Mouse (Mus musculus) MEL (cell line): ENCODE results near the gene Aes. TPM values are rescaled to one million over a fixed set of nuclear protein-coding genes. Genes with fewer than 3 reads are reported as not detected.

Source experiments
- DNase-seq: peaks from one replicate; pipeline ENCODE4 v3.0.0; 2011; ENCODE audit warnings: low read depth, low spot score
- H3K27ac ChIP-seq: 2 replicates; pipeline ENCODE4 v1.5.1; 2012; ENCODE audit warnings: low read depth, mild to moderate bottlenecking, control low read depth, low read length, moderate library complexity; ENCODE audit not compliant: control insufficient read depth
- H3K27me3 ChIP-seq, 2 experiments: fragments of 150-350 bp in 1 of 2; sonication (generic) in 1 of 2; 2 replicates each; pipeline ENCODE4 v1.6.1; 2012; ENCODE audit warnings: low read length in 2 of 2, mild to moderate bottlenecking in 2 of 2, improper control_type of control experiment in 1 of 2, moderate library complexity in 1 of 2; ENCODE audit not compliant: insufficient read depth in 2 of 2, control insufficient read depth in 1 of 2
- H3K36me3 ChIP-seq, 2 experiments: 2 replicates each; pipeline ENCODE4 v1.6.1; 2012 to 2014; ENCODE audit warnings: low read length in 2 of 2, improper control_type of control experiment in 1 of 2, inconsistent platforms in 1 of 2, mild to moderate bottlenecking in 1 of 2; ENCODE audit not compliant: insufficient read depth in 2 of 2, control insufficient read depth in 1 of 2
- H3K4me1 ChIP-seq, 2 experiments: fragments of 150-350 bp in 1 of 2; sonication (generic) in 1 of 2; 2 replicates each; pipeline ENCODE4 v1.6.1; 2012; ENCODE audit warnings: low read length in 2 of 2, improper control_type of control experiment in 1 of 2, mild to moderate bottlenecking in 1 of 2; ENCODE audit not compliant: insufficient read depth in 2 of 2, control insufficient read depth in 1 of 2
- H3K4me3 ChIP-seq, 2 experiments: fragments of 150-350 bp in 1 of 2; sonication (generic) in 1 of 2; 2 replicates each; pipeline ENCODE4 v1.5.1; 2012; ENCODE audit warnings: low read depth in 2 of 2, low read length in 2 of 2, mild to moderate bottlenecking in 2 of 2, moderate library complexity in 2 of 2, control low read depth in 1 of 2, improper control_type of control experiment in 1 of 2; ENCODE audit not compliant: control insufficient read depth in 1 of 2, insufficient read depth in 1 of 2
- H3K79me2 ChIP-seq: 2 replicates; pipeline ENCODE4 v1.6.1; 2012; ENCODE audit warnings: mild to moderate bottlenecking, low read length, moderate library complexity; ENCODE audit not compliant: control insufficient read depth, poor library complexity, insufficient read depth
- H3K9ac ChIP-seq: 2 replicates; pipeline ENCODE4 v1.6.1; 2012; ENCODE audit warnings: low read depth, mild to moderate bottlenecking, control low read depth, low read length, moderate library complexity; ENCODE audit not compliant: control insufficient read depth, poor library complexity, severe bottlenecking
- H3K9me3 ChIP-seq: fragments of 150-350 bp; sonication (generic); replicated peaks from 2 replicates; pipeline ENCODE4 v1.6.1; 2012; ENCODE audit warnings: mild to moderate bottlenecking, low read length, improper control_type of control experiment, moderate library complexity; ENCODE audit not compliant: insufficient read depth
- CTCF ChIP-seq, 3 experiments: IDR thresholded peaks in 2 of 3; conservative IDR thresholded peaks in 1 of 3; 2 replicates each; pipeline ENCODE4 v1.5.1; 2011 to 2012; ENCODE audit warnings: low read length in 3 of 3, low read depth in 2 of 3, mild to moderate bottlenecking in 2 of 3, improper control_type of control experiment in 1 of 3, inconsistent platforms in 1 of 3, mixed read lengths in 1 of 3, moderate library complexity in 1 of 3; ENCODE audit not compliant: control insufficient read depth in 1 of 3, insufficient read depth in 1 of 3, poor library complexity in 1 of 3, severe bottlenecking in 1 of 3
- ELF1 ChIP-seq: IDR thresholded peaks from 2 replicates; pipeline ENCODE4 v1.6.1; 2014; ENCODE audit warnings: low read depth, mild to moderate bottlenecking, inconsistent platforms, low read length, improper control_type of control experiment, moderate library complexity
- EP300 ChIP-seq, 2 experiments: IDR thresholded peaks; 2 replicates each; pipeline ENCODE4 v1.6.1; 2011; ENCODE audit warnings: improper control_type of control experiment in 2 of 2, low read length in 2 of 2, low read depth in 1 of 2, mild to moderate bottlenecking in 1 of 2
- ETS1 ChIP-seq: IDR thresholded peaks from 2 replicates; pipeline ENCODE4 v1.6.1; 2012; ENCODE audit warnings: low read depth, mild to moderate bottlenecking, inconsistent platforms, low read length, improper control_type of control experiment, moderate library complexity
- GATA1 ChIP-seq: IDR thresholded peaks from 2 replicates; pipeline ENCODE4 v1.6.1; 2011; ENCODE audit warnings: low read depth, low read length, improper control_type of control experiment
- HCFC1 ChIP-seq: IDR thresholded peaks from 2 replicates; pipeline ENCODE4 v1.6.1; 2012; ENCODE audit warnings: low read depth, mild to moderate bottlenecking, inconsistent platforms, low read length, improper control_type of control experiment, moderate library complexity
- KAT2A ChIP-seq: conservative IDR thresholded peaks from 2 replicates; pipeline ENCODE4 v1.6.1; 2012; ENCODE audit warnings: low read depth, low read length, improper control_type of control experiment, inconsistent platforms
- MAX ChIP-seq: IDR thresholded peaks from 2 replicates; pipeline ENCODE4 v1.6.1; 2011; ENCODE audit warnings: low read length, improper control_type of control experiment
- MAZ ChIP-seq: IDR thresholded peaks from 2 replicates; pipeline ENCODE4 v1.6.1; 2012; ENCODE audit warnings: low read depth, mild to moderate bottlenecking, inconsistent platforms, low read length, improper control_type of control experiment
- MXI1 ChIP-seq: IDR thresholded peaks from 2 replicates; pipeline ENCODE4 v1.6.1; 2011; ENCODE audit warnings: mild to moderate bottlenecking, low read depth, low read length, improper control_type of control experiment
- MYB ChIP-seq: IDR thresholded peaks from 2 replicates; pipeline ENCODE4 v1.6.1; 2011; ENCODE audit warnings: mild to moderate bottlenecking, low read depth, low read length, improper control_type of control experiment
- NELFE ChIP-seq: IDR thresholded peaks from 2 replicates; pipeline ENCODE4 v1.6.1; 2011; ENCODE audit warnings: low read depth, low read length, improper control_type of control experiment
- NRF1 ChIP-seq: IDR thresholded peaks from 2 replicates; pipeline ENCODE4 v1.6.1; 2014; ENCODE audit warnings: low read depth, mild to moderate bottlenecking, inconsistent platforms, low read length, improper control_type of control experiment, moderate library complexity; ENCODE audit not compliant: poor library complexity, insufficient read depth, severe bottlenecking
- POLR2A ChIP-seq, 2 experiments: IDR thresholded peaks; 2 replicates each; pipeline ENCODE4 v1.6.1; 2011 to 2012; ENCODE audit warnings: low read length in 2 of 2, mild to moderate bottlenecking in 2 of 2, control low read depth in 1 of 2, improper control_type of control experiment in 1 of 2, low read depth in 1 of 2, moderate library complexity in 1 of 2; ENCODE audit not compliant: control insufficient read depth in 1 of 2, insufficient read depth in 1 of 2, poor library complexity in 1 of 2
- POLR2AphosphoS2 ChIP-seq: IDR thresholded peaks from 2 replicates; pipeline ENCODE4 v1.6.1; 2011; ENCODE audit warnings: low read length, improper control_type of control experiment
- POLR2AphosphoS5 ChIP-seq: IDR thresholded peaks from 2 replicates; pipeline ENCODE4 v1.6.1; 2012; ENCODE audit warnings: low read depth, borderline replicate concordance, mild to moderate bottlenecking, inconsistent platforms, low read length, moderate library complexity, mixed read lengths
- RCOR1 ChIP-seq: IDR thresholded peaks from 2 replicates; pipeline ENCODE4 v1.6.1; 2012; ENCODE audit warnings: low read depth, mild to moderate bottlenecking, inconsistent platforms, low read length, improper control_type of control experiment
- SIN3A ChIP-seq: IDR thresholded peaks from 2 replicates; pipeline ENCODE4 v1.6.1; 2012; ENCODE audit warnings: low read length, improper control_type of control experiment, inconsistent platforms
- SMC3 ChIP-seq: IDR thresholded peaks from 2 replicates; pipeline ENCODE4 v1.6.1; 2011; ENCODE audit warnings: low read depth, low read length, improper control_type of control experiment
- TAL1 ChIP-seq: IDR thresholded peaks from 2 replicates; pipeline ENCODE4 v1.6.1; 2012; ENCODE audit warnings: mild to moderate bottlenecking, inconsistent platforms, low read length, moderate library complexity, mixed read lengths
- TBP ChIP-seq: IDR thresholded peaks from 2 replicates; pipeline ENCODE4 v1.8.0; 2011; ENCODE audit warnings: low read depth, low read length, improper control_type of control experiment
- TCF12 ChIP-seq: IDR thresholded peaks from 2 replicates; pipeline ENCODE4 v1.6.1; 2014; ENCODE audit warnings: low read depth, mild to moderate bottlenecking, inconsistent platforms, low read length, improper control_type of control experiment, moderate library complexity
- USF1 ChIP-seq: IDR thresholded peaks from 2 replicates; pipeline ENCODE4 v1.6.1; 2014; ENCODE audit warnings: low read depth, mild to moderate bottlenecking, inconsistent platforms, low read length, improper control_type of control experiment, moderate library complexity
- USF2 ChIP-seq, 2 experiments: IDR thresholded peaks; 2 replicates each; pipeline ENCODE4 v1.6.1; 2011 to 2012; ENCODE audit warnings: improper control_type of control experiment in 2 of 2, low read length in 2 of 2, borderline replicate concordance in 1 of 2, inconsistent platforms in 1 of 2, low read depth in 1 of 2, mild to moderate bottlenecking in 1 of 2; ENCODE audit not compliant: insufficient read depth in 1 of 2
- ZC3H11A ChIP-seq: IDR thresholded peaks from 2 replicates; pipeline ENCODE4 v1.6.1; 2012; ENCODE audit warnings: low read depth, mild to moderate bottlenecking, inconsistent platforms, low read length, improper control_type of control experiment
- ZKSCAN1 ChIP-seq: IDR thresholded peaks from 2 replicates; pipeline ENCODE4 v1.6.1; 2012; ENCODE audit warnings: low read depth, mild to moderate bottlenecking, inconsistent platforms, low read length, improper control_type of control experiment, moderate library complexity
- ZMIZ1 ChIP-seq: IDR thresholded peaks from 2 replicates; pipeline ENCODE4 v1.6.1; 2012; ENCODE audit warnings: low read depth, mild to moderate bottlenecking, inconsistent platforms, low read length, improper control_type of control experiment, moderate library complexity
- ZNF384 ChIP-seq: IDR thresholded peaks from 2 replicates; pipeline ENCODE4 v1.6.1; 2012; ENCODE audit warnings: low read depth, mild to moderate bottlenecking, inconsistent platforms, low read length, improper control_type of control experiment
- polyA plus RNA-seq, 2 experiments: library from polyadenylated mRNA; stranded (reverse) in 1 of 2; unstranded in 1 of 2; fragments of >175 nt in 1 of 2; fragments of >200 nt in 1 of 2; gene quantifications; 2 replicates each; pipeline versions ENCODE4 v1.2.1 to v1.2.4; 2012; ENCODE audit warnings: low replicate concordance in 2 of 2, low read depth in 1 of 2; ENCODE audit not compliant: insufficient read length in 2 of 2, insufficient read depth in 1 of 2, missing spikeins in 1 of 2
- total RNA-seq: library from RNA; depleted of rRNA; stranded (reverse); fragments of 300-350 nt; gene quantifications from 2 replicates; pipeline ENCODE4 v1.2.3, GENCODE M21; 2012

The Aes gene
- total and polyA plus RNA-seq, 3 experiments: 197 to 355 TPM; not detected in 1

DNA sequence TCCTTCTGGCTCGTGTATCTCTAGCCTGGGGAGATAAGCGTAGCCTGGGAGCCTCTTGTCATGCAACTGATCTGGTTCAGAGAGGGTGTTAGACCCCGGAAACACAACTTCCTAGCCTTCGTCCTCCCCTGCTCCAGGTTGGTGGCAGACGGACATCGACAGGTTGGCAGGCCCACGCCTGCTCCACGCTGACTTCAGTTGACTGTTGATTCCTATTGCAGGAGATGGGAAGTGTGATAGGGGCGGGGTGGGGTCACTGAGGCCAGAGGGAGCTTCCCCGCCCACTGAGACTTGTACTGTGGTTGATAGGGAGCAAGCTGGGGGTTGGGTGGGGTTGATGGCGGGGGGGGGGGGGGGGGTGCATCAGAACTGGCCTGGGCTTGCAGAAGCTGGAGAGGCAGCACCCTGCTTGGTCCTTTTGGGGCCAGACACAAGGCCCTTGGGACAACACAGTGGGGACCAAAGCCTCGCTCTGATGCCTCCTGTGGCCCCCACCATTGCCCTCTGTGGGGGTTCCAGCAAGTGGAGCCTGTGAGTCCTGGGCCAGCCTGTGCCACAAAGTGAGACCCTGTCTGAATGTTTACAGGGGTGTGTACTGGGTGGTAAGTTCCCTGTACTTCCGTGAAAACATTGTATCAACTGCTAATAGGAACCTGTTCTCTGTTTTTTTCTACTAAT lies 34.1 kb upstream of the Aes start:
- Histone ChIP-seq H3K79me2 (peaks cover 11% of the 10 kb centered on the region), H3K9me3 (no peaks in the 10 kb centered on the region), H3K9ac (peak overlapping the region; percentile 89), H3K27me3 (no peaks in the 10 kb centered on the region), H3K4me1 (peaks cover 0 to 18% of the 10 kb centered on the region in 2 experiments; a peak in 3 of 4 replicates), H3K4me3 (peak overlapping the region; percentile 80 to 87), H3K36me3 (peaks cover 0 to 6% of the 10 kb centered on the region in 2 experiments; a peak in 2 of 4 replicates), H3K27ac (peak overlapping the region; percentile 96)
- peak; percentile 86 for DNase-seq
- peak; percentile 74 for TF ChIP-seq NELFE
- peak; percentile 93 for TF ChIP-seq MAZ
- TF ChIP-seq MXI1: peak; percentile 90
- peak; percentile 70 for TF ChIP-seq ZMIZ1
- peak; percentile 88 for TF ChIP-seq POLR2AphosphoS2
- no peak for TF ChIP-seq POLR2AphosphoS5
- no peak for TF ChIP-seq USF1
- no peak for TF ChIP-seq ZKSCAN1
- no peak for TF ChIP-seq CTCF (IDR thresholded peaks at IDR 0.05 in 2 of 3, conservative IDR thresholded peaks at IDR 0.05 in 1 of 3; ENCODE audit: control insufficient read depth in 1 of 3, insufficient read depth in 1 of 3, low read depth in 2 of 3, low read length in 3 of 3, poor library complexity in 1 of 3, severe bottlenecking in 1 of 3)
- peak; percentile 53; the same call in 1 of the 2 replicates for TF ChIP-seq HCFC1
- TF ChIP-seq MAX: peak; percentile 85
- TF ChIP-seq RCOR1: peak; percentile 12; the same call in 1 of the 2 replicates
- no peak for TF ChIP-seq ZNF384
- TF ChIP-seq ELF1: peak; percentile 63
- peak; percentile 75 to 81 for TF ChIP-seq POLR2A (IDR thresholded peaks at IDR 0.05; ENCODE audit: control insufficient read depth in 1 of 2, insufficient read depth in 1 of 2, low read depth in 1 of 2, low read length in 2 of 2, poor library complexity in 1 of 2)
- TF ChIP-seq NRF1: peak; percentile 45; the same call in 1 of the 2 replicates
- no peak for TF ChIP-seq ZC3H11A
- peak; percentile 31; the same call in 1 of the 2 replicates for TF ChIP-seq TBP
- no peak; the same call in 1 of the 2 replicates for TF ChIP-seq KAT2A
- peak; percentile 75 for TF ChIP-seq ETS1
- TF ChIP-seq TCF12: peak; percentile 69
- peak; percentile 53 to 81 for TF ChIP-seq EP300 (IDR thresholded peaks at IDR 0.05; ENCODE audit: low read depth in 1 of 2, low read length in 2 of 2)
- TF ChIP-seq MYB: peak; percentile 72
- peak; percentile 46; the same call in 1 of the 2 replicates for TF ChIP-seq SIN3A
- peak; percentile 65; the same call in 1 of the 2 replicates for TF ChIP-seq GATA1
- TF ChIP-seq USF2 (IDR thresholded peaks at IDR 0.05; ENCODE audit: borderline replicate concordance in 1 of 2, insufficient read depth in 1 of 2, low read depth in 1 of 2, low read length in 2 of 2): no peak
- no peak for TF ChIP-seq TAL1
- TF ChIP-seq SMC3: no peak
